Mouse (Mus musculus): ENCODE data around the gene Snx32. TPM values are rescaled to one million over a fixed set of nuclear protein-coding genes. Genes with fewer than 3 reads are reported as not detected.

Gene Snx32
- polyA plus RNA-seq, 1 experiment from 2014 or later: 8.6 TPM

GRCm38 (mm10) chr19:5488878-5489571 lies 21.3 kb downstream of the Snx32 start:
- no peaks in the 10 kb centered on the region for H3K9me3 ChIP-seq (ENCODE audit: control insufficient read depth, low read length)
- H3K36me3 ChIP-seq (ENCODE audit: control insufficient read depth, insufficient read depth, low read length): peaks cover 19% of the 10 kb centered on the region
- peak; percentile 80 for ATAC-seq (ENCODE audit: insufficient number of reproducible peaks, low FRiP score, low TSS enrichment, low read depth)
- H3K27ac ChIP-seq (replicated peaks; ENCODE audit: low read depth, low read length): peak overlapping the region; percentile 90
- H3K4me1 ChIP-seq (ENCODE audit: control insufficient read depth, insufficient read depth, low read length): peaks cover 9% of the 10 kb centered on the region; the same call in 1 of the 2 replicates
- H3K9ac ChIP-seq (ENCODE audit: low read length): peak overlapping the region; percentile 47
- DNase-seq (ENCODE audit: low spot score): peak; percentile 99
- H3K4me2 ChIP-seq (ENCODE audit: low read depth, severe bottlenecking): peak overlapping the region; percentile 59
- H3K4me3 ChIP-seq (ENCODE audit: low read depth, low read length): peak overlapping the region; percentile 41
- H3K27me3 ChIP-seq (ENCODE audit: control insufficient read depth, insufficient read depth, low read length): no peaks in the 10 kb centered on the region
- under 1% methylated on average over 26 of the region's 26 CpGs for WGBS

GRCm38 (mm10) chr19:5487768-5488550 lies 22.4 kb downstream of the Snx32 start, which contains the start of gene Mus81:
Gene Mus81, minus strand, starts transcription at chr19:5488402.
- Histone ChIP-seq H3K36me3 (ENCODE audit: control insufficient read depth, insufficient read depth, low read length) (peaks cover 15% of the 10 kb centered on the region), H3K4me1 (ENCODE audit: control insufficient read depth, insufficient read depth, low read length) (peaks cover 9% of the 10 kb centered on the region; the same call in 1 of the 2 replicates), H3K9ac (ENCODE audit: low read length) (peak within 1 kb of the TSS; percentile 60), H3K4me3 (ENCODE audit: low read depth, low read length) (peak within 1 kb of the TSS; percentile 41), H3K27me3 (ENCODE audit: control insufficient read depth, insufficient read depth, low read length) (no peaks in the 10 kb centered on the region), H3K27ac (replicated peaks; ENCODE audit: low read depth, low read length) (peak within 1 kb of the TSS; percentile 90), H3K4me2 (ENCODE audit: low read depth, severe bottlenecking) (peak within 1 kb of the TSS; percentile 59), H3K9me3 (ENCODE audit: control insufficient read depth, low read length) (no peaks in the 10 kb centered on the region)
- DNase-seq (ENCODE audit: low spot score) (peak; percentile 99), ATAC-seq (ENCODE audit: insufficient number of reproducible peaks, low FRiP score, low TSS enrichment, low read depth) (peak; percentile 80)
- under 1% methylated on average over 39 of the region's 39 CpGs for WGBS

- H3K4me2 ChIP-seq (ENCODE audit: low read depth, severe bottlenecking): peak overlapping the region; percentile 59; the same call in 1 of the 2 replicates
- WGBS: 90% methylated on average over 4 of the region's 4 CpGs
- H3K4me3 ChIP-seq (ENCODE audit: low read depth, low read length): no peak overlapping the region
- DNase-seq (ENCODE audit: low spot score) (no peak), ATAC-seq (ENCODE audit: insufficient number of reproducible peaks, low FRiP score, low TSS enrichment, low read depth) (no peak)
- no peaks in the 10 kb centered on the region for H3K27me3 ChIP-seq (ENCODE audit: control insufficient read depth, insufficient read depth, low read length)
- peaks cover 10% of the 10 kb centered on the region for H3K36me3 ChIP-seq (ENCODE audit: control insufficient read depth, insufficient read depth, low read length)
- H3K9ac ChIP-seq (ENCODE audit: low read length): no peak overlapping the region
- H3K27ac ChIP-seq (replicated peaks; ENCODE audit: low read depth, low read length): no peak overlapping the region
- no peaks in the 10 kb centered on the region for H3K9me3 ChIP-seq (ENCODE audit: control insufficient read depth, low read length)
- peaks cover 4% of the 10 kb centered on the region; the same call in 1 of the 2 replicates for H3K4me1 ChIP-seq (ENCODE audit: control insufficient read depth, insufficient read depth, low read length)
Observed at GRCm38 (mm10) chr19:5486771-5487170, 23.6 kb downstream of the Snx32 start.

GRCm38 (mm10) chr19:5486286-5486685 lies 24.1 kb downstream of the Snx32 start:
- no peak for DNase-seq (ENCODE audit: low spot score)
- WGBS: 90% methylated on average over 8 of the region's 8 CpGs
- Histone ChIP-seq H3K4me2 (ENCODE audit: low read depth, severe bottlenecking) (no peak overlapping the region), H3K9me3 (ENCODE audit: control insufficient read depth, low read length) (no peaks in the 10 kb centered on the region), H3K4me3 (ENCODE audit: low read depth, low read length) (no peak overlapping the region), H3K27me3 (ENCODE audit: control insufficient read depth, insufficient read depth, low read length) (no peaks in the 10 kb centered on the region), H3K27ac (replicated peaks; ENCODE audit: low read depth, low read length) (no peak overlapping the region), H3K36me3 (ENCODE audit: control insufficient read depth, insufficient read depth, low read length) (peaks cover 12% of the 10 kb centered on the region), H3K9ac (ENCODE audit: low read length) (no peak overlapping the region), H3K4me1 (ENCODE audit: control insufficient read depth, insufficient read depth, low read length) (peaks cover 4% of the 10 kb centered on the region; the same call in 1 of the 2 replicates)
- ATAC-seq (ENCODE audit: insufficient number of reproducible peaks, low FRiP score, low TSS enrichment, low read depth): no peak

GRCm38 (mm10) chr19:5485821-5486220 lies 24.5 kb downstream of the Snx32 start:
- Histone ChIP-seq H3K9me3 (ENCODE audit: control insufficient read depth, low read length) (no peaks in the 10 kb centered on the region), H3K4me2 (ENCODE audit: low read depth, severe bottlenecking) (no peak overlapping the region), H3K27ac (replicated peaks; ENCODE audit: low read depth, low read length) (no peak overlapping the region), H3K27me3 (ENCODE audit: control insufficient read depth, insufficient read depth, low read length) (no peaks in the 10 kb centered on the region), H3K36me3 (ENCODE audit: control insufficient read depth, insufficient read depth, low read length) (peaks cover 12% of the 10 kb centered on the region), H3K9ac (ENCODE audit: low read length) (no peak overlapping the region), H3K4me1 (ENCODE audit: control insufficient read depth, insufficient read depth, low read length) (peaks cover 4% of the 10 kb centered on the region; the same call in 1 of the 2 replicates), H3K4me3 (ENCODE audit: low read depth, low read length) (no peak overlapping the region)
- WGBS: 92% methylated on average over 7 of the region's 7 CpGs
- DNase-seq (ENCODE audit: low spot score) (no peak), ATAC-seq (ENCODE audit: insufficient number of reproducible peaks, low FRiP score, low TSS enrichment, low read depth) (no peak)

GRCm38 (mm10) chr19:5485371-5485770 lies 25.0 kb downstream of the Snx32 start:
- 92% methylated on average over 8 of the region's 8 CpGs for WGBS
- Histone ChIP-seq H3K27ac (replicated peaks; ENCODE audit: low read depth, low read length) (no peak overlapping the region), H3K4me3 (ENCODE audit: low read depth, low read length) (no peak overlapping the region), H3K9me3 (ENCODE audit: control insufficient read depth, low read length) (no peaks in the 10 kb centered on the region), H3K27me3 (ENCODE audit: control insufficient read depth, insufficient read depth, low read length) (no peaks in the 10 kb centered on the region), H3K9ac (ENCODE audit: low read length) (no peak overlapping the region), H3K36me3 (ENCODE audit: control insufficient read depth, insufficient read depth, low read length) (peaks cover 12% of the 10 kb centered on the region), H3K4me2 (ENCODE audit: low read depth, severe bottlenecking) (no peak overlapping the region), H3K4me1 (ENCODE audit: control insufficient read depth, insufficient read depth, low read length) (peaks cover 4% of the 10 kb centered on the region; the same call in 1 of the 2 replicates)
- ATAC-seq (ENCODE audit: insufficient number of reproducible peaks, low FRiP score, low TSS enrichment, low read depth) (no peak), DNase-seq (ENCODE audit: low spot score) (no peak)

GRCm38 (mm10) chr19:5484496-5484895 lies 25.8 kb downstream of the Snx32 start:
- 89% methylated on average over 5 of the region's 5 CpGs for WGBS
- H3K27ac ChIP-seq (replicated peaks; ENCODE audit: low read depth, low read length): no peak overlapping the region

More at GRCm38 (mm10) chr19:5484496-5484895, 25.8 kb downstream of the Snx32 start:
- Histone ChIP-seq H3K9me3 (ENCODE audit: control insufficient read depth, low read length) (no peaks in the 10 kb centered on the region), H3K4me2 (ENCODE audit: low read depth, severe bottlenecking) (no peak overlapping the region), H3K27me3 (ENCODE audit: control insufficient read depth, insufficient read depth, low read length) (no peaks in the 10 kb centered on the region), H3K9ac (ENCODE audit: low read length) (no peak overlapping the region), H3K36me3 (ENCODE audit: control insufficient read depth, insufficient read depth, low read length) (peaks cover 13% of the 10 kb centered on the region), H3K4me3 (ENCODE audit: low read depth, low read length) (no peak overlapping the region), H3K4me1 (ENCODE audit: control insufficient read depth, insufficient read depth, low read length) (peaks cover 4% of the 10 kb centered on the region; the same call in 1 of the 2 replicates)
- DNase-seq (ENCODE audit: low spot score) (no peak), ATAC-seq (ENCODE audit: insufficient number of reproducible peaks, low FRiP score, low TSS enrichment, low read depth) (no peak)

All from limb, embryonic 11.5 days (tissue).